Mouse (Mus musculus) erythroblast, embryonic 14.5 days (primary cell): ENCODE data around the gene Nfatc3. TPM values are rescaled to one million over a fixed set of nuclear protein-coding genes. Genes with fewer than 3 reads are reported as not detected.

Experiments
- H3K27me3 ChIP-seq: 2 replicates; pipeline ENCODE4 v1.6.1; 2012; ENCODE audit warnings: inconsistent platforms; ENCODE audit not compliant: control insufficient read depth
- H3K36me3 ChIP-seq: 2 replicates; pipeline ENCODE4 v1.6.1; 2012; ENCODE audit warnings: mild to moderate bottlenecking, inconsistent platforms; ENCODE audit not compliant: control insufficient read depth
- H3K4me1 ChIP-seq: 2 replicates; pipeline ENCODE4 v1.6.1; 2012; ENCODE audit warnings: inconsistent platforms; ENCODE audit not compliant: control insufficient read depth
- H3K4me3 ChIP-seq: replicated peaks from 2 replicates; pipeline ENCODE3; 2012; ENCODE audit warnings: moderate library complexity, mild to moderate bottlenecking, inconsistent platforms
- H3K9me3 ChIP-seq: 2 replicates; pipeline ENCODE4 v1.6.1; 2012; ENCODE audit warnings: low read length, inconsistent platforms, mixed read lengths; ENCODE audit not compliant: control insufficient read depth
- GATA1 ChIP-seq: IDR thresholded peaks from 2 replicates; pipeline ENCODE4 v1.6.1; 2012; ENCODE audit warnings: low read length, inconsistent platforms, mixed read lengths
- TAL1 ChIP-seq: IDR thresholded peaks from 3 replicates; pipeline ENCODE4 v1.6.1; 2012; ENCODE audit warnings: low read length, inconsistent platforms, mixed read lengths
- polyA plus RNA-seq: library from polyadenylated mRNA; stranded (reverse); fragments of >175 nt; gene quantifications from 2 replicates; pipeline ENCODE4 v1.2.3, GENCODE M21; 2012

Nfatc3 gene
- polyA plus RNA-seq, 1 experiment, result 0.54 TPM

DNA sequence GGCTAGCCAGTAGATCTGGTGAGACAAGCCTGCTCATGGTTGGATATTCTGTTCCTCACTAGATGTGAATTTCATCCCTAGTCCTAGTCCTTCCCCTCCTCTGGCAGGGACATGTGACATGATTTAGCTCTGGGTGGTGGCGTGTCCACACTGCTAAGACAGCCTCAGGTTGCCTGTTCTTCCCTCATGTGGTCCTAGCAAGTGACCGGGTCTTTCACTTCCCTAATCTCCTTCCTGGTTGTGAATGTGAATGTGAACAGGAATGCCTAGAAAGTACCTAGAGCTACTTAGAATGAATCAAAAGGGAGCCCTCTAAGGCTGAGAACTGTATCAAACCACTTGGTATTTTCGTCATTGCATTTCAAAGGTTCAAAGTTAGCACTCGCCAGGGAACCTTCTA, 19.0 kb upstream of the Nfatc3 start:
- Histone ChIP-seq H3K27me3 (no peaks in the 10 kb centered on the region), H3K36me3 (peaks cover 56% of the 10 kb centered on the region), H3K9me3 (no peaks in the 10 kb centered on the region), H3K4me1 (peaks cover 13% of the 10 kb centered on the region), H3K4me3 (no peak overlapping the region)
- TF ChIP-seq TAL1, result no peak
- TF ChIP-seq GATA1, result no peak

DNA sequence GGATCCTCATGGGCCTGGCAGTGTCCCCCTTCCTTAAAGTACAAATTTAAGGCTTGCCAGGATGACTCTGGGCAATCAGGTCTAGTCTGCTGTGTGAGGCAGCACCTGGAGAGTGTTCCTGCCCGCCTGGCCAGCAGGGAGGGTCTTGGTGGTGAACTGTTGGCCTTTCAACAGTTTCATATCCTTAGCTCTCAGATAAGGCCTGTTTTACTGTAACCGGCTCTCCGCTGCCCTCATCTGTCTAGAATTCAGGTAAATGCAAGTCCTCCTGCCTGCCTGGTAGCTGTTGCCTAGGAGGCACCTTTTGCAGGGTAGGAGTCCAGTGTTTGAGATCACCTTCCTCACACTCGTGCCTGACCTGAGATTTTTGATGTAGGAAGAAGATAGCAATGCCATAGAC, 18.4 kb upstream of the Nfatc3 start:
- H3K4me1 ChIP-seq, result peaks cover 15% of the 10 kb centered on the region
- no peaks in the 10 kb centered on the region for H3K27me3 ChIP-seq
- H3K36me3 ChIP-seq, result peaks cover 62% of the 10 kb centered on the region
- TF ChIP-seq GATA1, result no peak
- TF ChIP-seq TAL1, result no peak
- no peaks in the 10 kb centered on the region for H3K9me3 ChIP-seq
- H3K4me3 ChIP-seq, result no peak overlapping the region

DNA sequence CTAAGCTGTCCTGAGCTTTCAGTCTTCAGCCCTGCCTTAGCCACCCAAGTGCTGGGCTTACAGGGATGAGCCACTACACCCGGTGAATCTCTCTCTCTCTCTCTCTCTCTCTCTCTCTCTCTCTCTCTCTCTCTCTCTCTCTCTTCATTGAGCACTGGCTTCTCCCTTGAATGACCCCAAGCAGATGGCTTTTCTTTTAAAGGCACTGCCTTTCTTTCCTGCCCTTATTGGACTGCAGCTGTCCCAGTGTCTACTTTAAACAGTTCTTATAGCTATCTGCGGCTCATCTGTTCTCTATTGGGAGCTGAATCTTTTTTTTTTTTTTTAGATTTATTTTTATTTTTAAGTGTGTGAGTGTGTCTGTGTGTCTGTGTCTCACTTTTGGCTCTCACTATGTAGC, 15.6 kb upstream of the Nfatc3 start:
- no peak overlapping the region for H3K4me3 ChIP-seq
- TF ChIP-seq GATA1, result no peak
- TF ChIP-seq TAL1, result no peak
- no peaks in the 10 kb centered on the region for H3K9me3 ChIP-seq
- H3K4me1 ChIP-seq, result peaks cover 31% of the 10 kb centered on the region
- H3K36me3 ChIP-seq, result peaks cover 60% of the 10 kb centered on the region
- no peaks in the 10 kb centered on the region for H3K27me3 ChIP-seq

GRCm38 (mm10) chr8:106044151-106044550, 14.5 kb upstream of the Nfatc3 start:
- no peak for TF ChIP-seq GATA1
- no peak for TF ChIP-seq TAL1
- Histone ChIP-seq H3K36me3 (peaks cover 63% of the 10 kb centered on the region), H3K4me3 (no peak overlapping the region)

GRCm38 (mm10) chr8:106046872-106047559, 11.6 kb upstream of the Nfatc3 start:
- Histone ChIP-seq H3K4me1 (peaks cover 41% of the 10 kb centered on the region), H3K36me3 (peaks cover 74% of the 10 kb centered on the region), H3K9me3 (no peaks in the 10 kb centered on the region), H3K4me3 (no peak overlapping the region), H3K27me3 (no peaks in the 10 kb centered on the region)
- TF ChIP-seq GATA1, result no peak
- peak; percentile 71 for TF ChIP-seq TAL1

More at GRCm38 (mm10) chr8:106044151-106044550, 14.5 kb upstream of the Nfatc3 start:
- Histone ChIP-seq H3K4me1 (peaks cover 41% of the 10 kb centered on the region), H3K27me3 (no peaks in the 10 kb centered on the region), H3K9me3 (no peaks in the 10 kb centered on the region)

GRCm38 (mm10) chr8:106047854-106048630, 10.6 kb upstream of the Nfatc3 start:
- no peak for TF ChIP-seq TAL1
- TF ChIP-seq GATA1, result no peak
- H3K36me3 ChIP-seq, result peaks cover 82% of the 10 kb centered on the region

DNA sequence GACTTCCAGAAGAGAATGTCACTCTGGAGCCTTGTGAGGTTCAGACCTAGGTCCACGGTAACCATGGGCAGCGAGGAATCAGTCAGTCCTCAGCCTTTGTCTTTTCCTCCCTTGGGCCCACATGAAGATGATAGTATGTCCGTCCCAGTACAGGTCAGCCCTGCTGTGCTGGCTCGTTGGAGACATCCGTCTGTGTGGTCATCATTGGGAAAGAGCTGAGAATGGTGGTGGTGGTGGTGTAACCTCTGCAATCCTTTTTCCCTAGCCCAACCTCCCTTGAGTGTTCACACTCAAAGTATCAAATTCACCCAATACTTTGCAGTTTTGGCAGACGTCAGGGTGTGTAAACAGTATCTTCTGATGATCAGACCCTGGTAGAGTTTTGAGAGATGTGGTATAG, 8.8 kb upstream of the Nfatc3 start:
- Histone ChIP-seq H3K4me1 (peaks cover 39% of the 10 kb centered on the region), H3K27me3 (no peaks in the 10 kb centered on the region), H3K36me3 (peaks cover 82% of the 10 kb centered on the region), H3K9me3 (no peaks in the 10 kb centered on the region), H3K4me3 (no peak overlapping the region)
- TF ChIP-seq TAL1 (no peak), GATA1 (no peak)

More at GRCm38 (mm10) chr8:106047854-106048630, 10.6 kb upstream of the Nfatc3 start:
- Histone ChIP-seq H3K9me3 (no peaks in the 10 kb centered on the region), H3K4me1 (peaks cover 41% of the 10 kb centered on the region), H3K27me3 (no peaks in the 10 kb centered on the region), H3K4me3 (no peak overlapping the region)

- Histone ChIP-seq H3K4me1 (peaks cover 39% of the 10 kb centered on the region), H3K36me3 (peaks cover 83% of the 10 kb centered on the region), H3K27me3 (no peaks in the 10 kb centered on the region), H3K9me3 (no peaks in the 10 kb centered on the region), H3K4me3 (no peak overlapping the region)
- TF ChIP-seq TAL1 (no peak), GATA1 (no peak)
Measured at GRCm38 (mm10) chr8:106051068-106051467, 7.6 kb upstream of the Nfatc3 start.

DNA sequence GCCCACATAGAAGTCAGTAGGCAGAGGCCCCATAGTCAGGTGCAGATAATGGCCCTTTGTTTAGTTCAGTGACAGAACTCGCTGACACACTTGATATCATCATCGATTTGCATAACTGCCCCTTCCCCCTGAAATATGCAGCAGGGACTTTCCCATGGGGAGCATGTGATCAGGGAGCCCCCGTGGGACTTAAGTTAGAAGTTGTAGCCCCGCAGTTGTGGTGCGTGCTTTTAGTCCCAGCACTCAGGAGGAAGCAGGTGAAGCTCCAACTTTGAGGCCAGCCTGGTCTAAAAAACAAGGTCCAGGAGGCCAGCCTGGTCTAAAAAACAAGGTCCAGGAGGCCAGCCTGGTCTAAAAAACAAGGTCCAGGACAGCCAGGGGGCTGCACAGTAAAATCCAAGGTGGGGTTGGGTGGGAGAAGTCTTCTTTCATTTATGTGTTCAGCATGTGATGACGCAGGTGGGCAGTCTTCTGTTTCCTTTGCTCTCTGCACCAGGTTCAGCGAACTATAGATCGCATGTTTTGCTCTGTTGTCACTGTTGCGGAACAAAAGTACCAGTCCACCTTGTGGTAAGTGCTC, 6.0 kb upstream of the Nfatc3 start:
- H3K27me3 ChIP-seq, result no peaks in the 10 kb centered on the region
- H3K4me3 ChIP-seq, result no peak overlapping the region
- no peaks in the 10 kb centered on the region for H3K9me3 ChIP-seq
- H3K4me1 ChIP-seq, result peaks cover 29% of the 10 kb centered on the region
- peaks cover 73% of the 10 kb centered on the region for H3K36me3 ChIP-seq
- TF ChIP-seq GATA1 (no peak), TAL1 (no peak)
